Mouse (Mus musculus): ENCODE measurements around the gene Lbp.

Lbp gene

DNA sequence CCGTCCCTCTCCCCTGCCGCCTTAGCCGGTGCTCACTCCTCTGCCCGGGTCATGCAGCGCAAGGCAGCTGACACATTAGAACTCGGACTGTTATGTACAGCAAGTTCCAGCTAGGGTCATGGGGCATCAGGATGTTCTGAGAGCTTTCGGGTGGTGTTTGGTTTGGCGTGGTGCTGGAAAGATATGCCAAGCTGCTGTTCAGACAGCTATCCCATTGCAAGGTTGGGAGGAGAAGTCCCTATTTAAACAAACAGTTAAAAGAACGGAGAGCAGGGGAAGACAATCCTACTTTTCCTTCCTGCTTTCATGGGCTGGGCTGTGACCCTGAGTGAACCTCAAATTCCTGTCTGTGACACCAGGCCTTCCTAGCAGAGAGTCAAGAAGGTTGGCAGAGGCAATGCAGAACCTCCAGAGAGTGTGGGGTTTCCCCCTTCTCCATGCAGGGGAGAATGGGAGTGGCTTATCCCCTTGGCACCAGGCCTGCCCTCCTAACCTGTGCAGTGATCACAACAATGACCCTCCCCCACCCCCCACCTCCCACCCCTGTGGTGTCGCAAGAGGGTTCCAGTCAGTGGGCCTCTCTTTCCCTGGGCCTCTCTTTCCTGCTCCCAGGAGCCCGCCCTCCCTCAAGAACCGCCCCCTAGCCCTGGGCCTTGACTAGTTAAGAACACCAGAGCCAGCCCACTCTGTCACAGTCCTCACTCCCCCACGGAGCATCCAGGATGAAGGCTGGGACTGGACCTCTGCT is at the start of gene Lbp:
Gene Lbp, plus strand, starts transcription at position 546 of the 748 bp plus-strand sequence.
- peak; percentile 69 for DNase-seq (ENCODE audit: low spot score)

DNA sequence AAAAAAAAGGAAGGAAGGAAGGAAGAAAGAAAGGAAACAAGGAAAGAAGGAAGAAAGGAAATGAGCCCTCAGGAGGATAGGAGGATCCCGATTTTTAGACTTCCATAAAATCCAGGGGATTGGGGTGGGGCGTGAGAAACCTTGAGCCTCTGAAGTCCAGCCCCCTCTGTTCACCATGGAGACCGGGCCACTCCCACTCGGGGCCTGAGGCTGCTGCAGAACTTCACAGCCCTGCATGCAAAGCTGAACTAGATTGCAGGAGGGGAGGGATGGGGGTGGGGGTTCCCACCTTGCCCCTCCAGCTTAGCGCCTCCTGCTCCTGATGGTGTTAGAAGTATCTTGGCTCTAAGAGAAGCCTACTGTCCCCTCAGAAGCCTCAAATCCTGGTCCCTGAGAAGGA is 49.4 kb upstream of the Lbp start:
- DNase-seq (ENCODE audit: low spot score), result peak; percentile 35

DNA sequence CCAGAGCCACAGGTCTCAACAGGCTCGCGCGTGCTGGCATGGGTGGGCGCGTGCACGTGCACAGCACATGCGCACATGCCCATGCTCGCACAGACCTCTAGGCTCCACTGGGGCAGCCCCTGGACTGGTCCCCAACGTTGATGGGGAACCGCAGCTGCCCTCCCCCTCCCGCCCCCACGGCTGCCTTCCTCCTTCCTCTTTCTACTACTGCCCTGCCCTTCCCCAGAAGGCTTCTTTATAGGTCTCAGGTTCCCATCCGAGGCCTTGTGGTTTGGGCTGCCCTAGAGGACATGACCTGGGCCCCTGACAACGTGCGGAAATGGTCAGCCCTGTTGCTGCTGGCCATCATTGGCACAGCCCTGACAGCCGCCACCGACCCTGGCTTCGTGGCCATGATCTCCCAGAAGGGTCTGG is 48.3 kb upstream of the Lbp start, which contains the start of gene Bpi:
Gene Bpi, plus strand, starts transcription at position 90 of the 414 bp plus-strand sequence.
- DNase-seq (ENCODE audit: low spot score), result no peak

DNA sequence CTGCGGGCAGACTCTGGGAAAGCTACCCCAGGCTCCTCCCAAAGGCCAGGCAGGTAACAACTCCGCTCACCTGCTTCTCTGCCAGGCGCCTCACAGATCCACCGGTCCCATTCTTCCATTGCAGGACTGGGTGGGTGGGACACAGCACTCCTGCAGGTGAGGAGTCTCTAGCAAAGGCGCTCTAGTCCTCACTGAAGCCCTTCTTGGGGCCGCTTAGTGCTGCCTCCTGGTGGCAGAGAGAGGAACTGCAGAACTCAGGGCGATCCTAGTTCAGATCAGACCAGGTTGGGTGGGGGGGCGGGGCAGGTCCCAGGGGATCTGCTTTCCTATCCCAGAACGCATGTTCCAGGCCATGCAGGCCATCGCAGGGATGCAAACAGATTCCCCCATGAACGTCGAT is 47.5 kb upstream of the Lbp start:
- peak; percentile 85 for DNase-seq (ENCODE audit: low spot score)

DNA sequence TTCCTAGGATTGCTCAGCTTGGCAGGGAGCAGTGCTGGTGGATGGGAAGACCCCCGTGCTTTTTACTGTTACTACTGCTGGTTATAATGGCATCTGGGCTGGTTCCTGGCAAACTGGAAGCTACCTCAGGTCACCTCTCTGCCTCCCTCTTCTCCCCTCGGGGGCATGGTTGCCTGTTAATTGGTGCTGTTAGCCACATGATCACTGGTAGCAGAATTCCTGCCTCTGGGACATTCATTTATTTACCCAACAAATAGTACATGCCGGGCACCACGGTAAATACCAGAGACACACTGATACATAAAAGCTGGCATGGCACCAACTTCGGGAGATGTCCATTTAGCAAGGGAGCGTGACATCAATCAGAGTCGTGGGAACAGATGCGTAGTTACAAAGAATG is 46.8 kb upstream of the Lbp start:
- no peak for DNase-seq (ENCODE audit: low spot score)

DNA sequence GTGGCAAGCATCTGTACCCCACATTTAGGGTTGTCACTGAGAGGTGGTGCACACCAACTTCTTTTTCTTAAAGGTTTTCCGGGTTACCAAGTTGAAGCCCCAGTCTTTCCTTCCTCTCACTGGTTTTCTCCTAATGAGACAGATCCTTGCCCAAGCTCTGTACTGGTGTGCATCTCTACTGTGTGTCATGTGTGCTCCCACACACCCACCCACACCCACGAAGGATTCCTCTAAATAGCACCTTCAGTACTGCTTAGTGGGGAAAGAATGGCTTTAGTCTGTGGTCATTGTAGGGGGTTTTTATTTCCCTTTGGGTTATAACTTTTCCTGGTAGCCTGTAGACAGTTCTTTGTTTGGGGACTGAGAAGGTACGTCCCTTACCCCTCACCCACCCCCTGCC is 41.4 kb upstream of the Lbp start:
- no peak for DNase-seq (ENCODE audit: low spot score)

DNA sequence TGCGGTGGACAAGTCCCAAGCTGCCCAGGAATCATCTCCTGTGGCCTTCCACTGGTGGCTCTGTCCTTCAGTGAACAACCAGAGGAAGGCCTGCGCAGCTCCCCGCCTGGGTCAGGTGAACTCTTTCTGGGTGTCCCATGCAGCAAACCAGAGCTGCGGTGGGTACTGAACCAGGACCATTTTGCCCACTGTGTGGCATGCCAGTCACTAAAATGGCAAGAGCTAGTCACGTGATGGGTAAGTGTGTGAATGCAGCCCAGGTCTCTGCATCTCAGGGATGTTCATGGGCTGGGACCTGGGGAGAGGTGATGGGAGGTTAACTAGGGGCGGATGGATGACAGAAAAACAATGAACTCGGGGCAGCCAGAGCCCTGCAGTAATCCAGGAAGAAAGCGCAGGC is 36.3 kb upstream of the Lbp start:
- no peak for DNase-seq (ENCODE audit: low spot score)

DNA sequence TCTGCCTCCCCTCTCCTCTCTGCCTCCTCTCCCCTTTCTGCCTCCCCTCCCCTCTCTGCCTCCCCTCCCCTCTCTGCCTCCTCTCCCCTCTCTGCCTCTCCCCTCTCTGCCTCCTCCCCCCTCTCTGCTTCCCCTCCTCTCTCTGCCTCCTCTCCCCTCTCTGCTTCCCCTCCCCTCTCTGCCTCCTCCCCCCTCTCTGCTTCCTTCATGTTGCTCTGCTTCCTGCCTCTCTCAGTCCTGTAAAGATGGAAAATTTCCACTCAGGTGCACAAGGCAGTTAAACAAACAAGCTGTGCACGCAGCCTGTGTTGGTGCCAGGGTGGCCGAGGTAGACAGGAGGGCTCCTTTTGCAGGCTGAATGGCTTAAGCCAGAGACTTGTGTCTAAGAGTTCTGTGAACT is 32.6 kb upstream of the Lbp start:
- DNase-seq (ENCODE audit: low spot score), result peak; percentile 29

DNA sequence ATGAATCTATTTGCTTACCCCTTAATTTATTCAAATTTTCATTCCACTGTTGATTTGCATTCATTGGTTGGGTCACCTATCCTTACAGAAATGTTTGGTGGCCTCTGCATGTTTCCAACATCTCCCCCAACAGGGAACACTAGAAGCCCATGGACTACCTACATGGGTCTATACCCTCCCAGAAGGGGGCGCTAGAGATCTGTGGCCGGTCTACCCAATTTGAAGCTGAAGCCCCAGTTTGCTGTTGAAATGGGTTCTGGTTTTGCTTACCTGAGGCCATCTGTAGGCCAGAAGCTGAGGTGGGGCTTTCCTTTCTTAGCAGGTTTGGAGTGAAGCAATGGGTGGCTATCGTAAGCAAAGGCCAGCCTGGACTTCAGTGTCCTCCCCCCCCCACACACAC is 30.9 kb upstream of the Lbp start:
- DNase-seq (ENCODE audit: low spot score), result no peak

DNA sequence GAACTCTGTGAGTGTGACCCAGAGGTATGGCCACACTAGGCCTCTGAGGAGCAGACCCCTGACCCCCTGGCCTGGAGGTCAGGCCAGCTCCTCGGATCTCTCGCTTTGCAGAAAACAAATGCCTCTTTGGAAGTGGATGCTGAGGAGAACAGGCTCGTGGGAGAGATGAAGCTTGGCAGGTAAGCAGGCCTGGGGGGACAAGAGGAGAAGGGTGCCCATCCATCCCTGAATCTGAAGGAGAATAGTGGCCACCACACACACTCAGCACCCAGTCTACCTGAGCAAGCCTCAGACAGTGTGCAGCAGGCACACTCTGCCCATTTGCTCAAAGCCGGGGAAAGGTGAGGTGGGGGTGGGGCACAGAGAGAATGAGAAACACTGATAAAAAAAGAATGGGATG is 30.5 kb upstream of the Lbp start:
- DNase-seq (ENCODE audit: low spot score), result no peak

DNA sequence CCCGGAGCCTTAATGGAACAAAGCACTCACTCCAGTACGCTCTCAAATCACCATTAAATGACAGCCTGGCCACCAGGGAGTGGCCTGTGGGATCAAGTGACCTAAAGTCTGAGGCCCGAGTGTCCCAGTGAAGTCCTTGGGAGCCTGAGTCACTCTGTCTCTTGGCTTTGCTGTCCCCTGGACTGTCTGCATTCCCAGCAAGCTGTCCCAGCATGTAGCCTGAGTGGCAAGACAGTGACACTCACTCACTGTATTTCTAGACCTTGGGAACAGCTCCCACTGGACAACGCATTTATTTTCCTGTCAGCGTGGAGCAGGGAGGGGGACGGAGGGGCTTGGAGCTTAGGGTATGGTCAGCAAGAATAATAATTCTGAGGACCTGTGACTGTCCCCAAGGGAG is 29.8 kb upstream of the Lbp start:
- DNase-seq (ENCODE audit: low spot score), result no peak

DNA sequence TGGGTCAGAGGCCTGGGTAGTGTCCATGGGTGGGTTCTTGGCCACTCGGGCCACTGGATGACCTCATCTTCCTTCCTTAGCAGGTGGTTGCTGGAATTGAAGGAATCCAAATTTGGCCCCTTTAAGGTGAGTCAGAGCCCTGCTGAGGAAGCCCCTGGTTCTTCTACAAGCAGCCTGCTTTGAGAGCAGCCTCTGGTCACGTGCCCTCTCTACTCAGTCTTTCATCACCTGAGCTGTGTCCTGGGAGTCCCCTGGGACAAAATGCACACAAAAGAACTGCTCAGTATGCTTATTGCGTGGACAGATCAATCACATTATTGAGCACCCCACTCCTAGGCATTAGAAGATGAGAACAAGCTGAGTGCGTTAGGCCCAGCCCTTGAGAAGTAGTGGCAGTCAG is 29.4 kb upstream of the Lbp start:
- no peak for DNase-seq (ENCODE audit: low spot score)

DNA sequence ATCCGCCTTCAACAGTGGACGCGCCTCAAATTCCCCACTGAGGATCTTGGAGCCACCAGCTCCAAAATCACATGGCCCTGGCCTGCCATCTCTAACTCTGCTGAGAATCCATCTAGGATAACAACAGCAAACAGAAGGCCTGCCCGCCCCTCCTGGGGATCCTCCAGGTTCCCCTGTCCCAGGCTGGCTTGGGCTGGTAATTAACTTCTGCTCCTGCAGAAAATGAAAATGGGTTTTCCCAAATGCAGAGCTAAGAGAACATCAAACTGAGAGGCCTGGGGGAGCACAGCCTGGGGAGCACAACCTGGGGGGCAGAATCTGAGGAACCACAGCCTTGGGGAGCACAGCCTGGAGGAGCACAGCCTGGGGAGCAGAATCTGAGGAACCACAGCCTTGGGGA is 26.6 kb upstream of the Lbp start:
- DNase-seq (ENCODE audit: low spot score), result no peak

DNA sequence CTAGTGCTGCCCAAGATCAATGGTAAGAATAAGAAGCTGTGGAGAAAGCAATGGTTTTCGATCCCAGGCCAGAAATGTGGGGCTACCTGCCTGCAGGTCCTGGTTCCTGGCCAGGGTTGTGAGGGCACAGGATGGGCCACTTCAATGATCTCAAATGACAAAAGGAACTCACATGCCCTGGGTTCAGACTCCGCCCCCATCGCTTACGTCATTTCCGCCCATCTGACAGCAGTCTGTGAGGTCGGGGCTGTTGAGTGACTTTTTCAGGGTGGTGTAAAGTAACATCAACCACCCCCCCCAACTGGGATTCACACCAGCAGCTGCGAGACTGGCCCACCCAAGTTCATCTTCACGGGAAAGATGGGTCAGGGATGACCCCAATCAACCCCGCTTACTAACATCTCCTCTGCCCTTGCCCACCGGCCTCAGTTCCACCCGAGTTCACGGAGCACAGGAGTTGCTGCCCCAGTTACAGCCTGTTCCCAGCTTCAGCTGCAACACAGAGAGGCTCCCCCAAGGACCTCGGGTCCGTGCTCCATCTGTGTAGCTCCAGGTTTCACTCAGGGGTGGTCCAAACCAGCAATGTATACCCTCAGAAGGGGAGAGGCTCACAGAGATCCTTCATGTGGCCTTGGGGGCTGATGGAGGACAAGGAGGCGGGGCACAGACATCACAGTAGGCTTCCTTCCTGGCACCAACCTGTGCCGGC is 24.6 kb upstream of the Lbp start:
- DNase-seq (ENCODE audit: low spot score), result no peak

DNA sequence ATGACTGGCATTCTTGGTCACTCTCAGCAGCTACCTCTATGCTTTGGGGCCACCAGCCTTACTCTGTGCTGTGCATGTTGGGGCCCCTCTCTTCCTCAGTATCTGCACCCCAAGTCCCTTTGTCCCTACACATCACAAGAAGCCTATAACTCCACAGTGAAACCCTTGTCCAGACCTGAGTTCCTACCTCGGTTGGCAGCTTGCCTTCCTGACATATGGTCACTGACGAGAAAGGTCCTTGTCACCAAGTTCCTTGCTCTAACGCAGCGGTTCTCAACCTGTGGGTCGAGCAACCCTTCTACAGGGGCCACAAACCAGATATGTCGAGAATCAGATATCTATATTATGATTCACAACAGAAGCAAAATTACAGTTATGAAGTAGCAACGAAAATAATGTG is 23.2 kb upstream of the Lbp start:
- no peak for DNase-seq (ENCODE audit: low spot score)

DNA sequence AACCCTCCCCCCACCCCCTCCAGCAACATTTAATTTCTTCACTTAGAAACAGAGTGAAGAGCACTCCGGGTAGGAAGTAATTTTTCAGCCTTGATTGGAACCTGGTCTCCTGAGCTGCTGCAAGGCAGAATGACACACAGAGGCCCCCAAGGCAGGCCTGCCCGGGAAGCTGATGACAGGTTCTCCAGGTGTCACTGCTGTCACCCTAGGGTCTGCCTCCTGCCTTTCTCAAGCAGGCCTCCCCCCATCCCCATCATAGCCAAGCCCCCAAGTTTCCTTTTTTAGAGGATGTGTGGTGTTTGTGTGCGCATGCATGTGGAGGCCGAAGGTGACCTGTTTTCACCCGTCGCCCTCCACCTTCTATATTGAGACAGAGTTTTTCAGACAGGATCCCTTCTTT is 22.5 kb upstream of the Lbp start:
- DNase-seq (ENCODE audit: low spot score), result no peak

DNA sequence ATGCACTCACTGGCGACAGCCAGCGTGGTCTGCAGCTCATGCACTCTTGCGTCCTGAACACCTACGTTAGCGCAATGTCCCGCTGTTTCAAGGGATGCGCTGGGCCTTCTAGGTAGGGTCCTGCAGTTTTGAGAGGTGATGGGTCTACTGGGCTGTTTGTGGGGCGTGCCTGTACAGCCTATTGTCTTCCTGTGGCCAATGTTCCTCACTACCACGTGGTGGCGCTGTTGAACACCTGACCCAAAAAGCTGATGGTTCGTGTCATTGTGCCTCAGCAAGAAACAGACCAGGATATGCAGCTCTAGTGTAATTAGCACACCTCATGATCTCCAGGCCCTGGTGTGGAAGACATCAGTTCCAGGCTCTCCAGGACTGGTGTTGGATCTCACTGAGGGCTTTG is 21.7 kb upstream of the Lbp start:
- DNase-seq (ENCODE audit: low spot score), result peak; percentile 81

DNA sequence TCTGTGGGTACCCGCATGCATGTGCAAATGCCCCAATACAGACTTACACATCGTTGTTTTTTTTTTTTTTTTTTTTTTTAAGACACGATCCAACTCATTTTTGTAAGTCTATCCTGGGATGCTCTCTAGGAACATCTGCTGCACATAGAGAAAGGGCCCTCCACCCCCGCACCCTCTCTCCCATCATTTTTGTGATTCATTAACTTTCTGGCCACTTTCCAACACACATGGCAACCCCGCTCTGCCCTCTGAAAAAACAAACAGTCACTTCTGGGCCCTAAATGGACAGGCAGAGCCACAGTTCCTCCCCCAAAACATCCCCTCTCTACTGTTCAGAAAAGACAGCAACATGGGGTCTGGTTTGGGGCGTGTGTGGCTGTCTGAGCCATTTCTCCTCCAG is 20.6 kb upstream of the Lbp start:
- DNase-seq (ENCODE audit: low spot score), result no peak

DNA sequence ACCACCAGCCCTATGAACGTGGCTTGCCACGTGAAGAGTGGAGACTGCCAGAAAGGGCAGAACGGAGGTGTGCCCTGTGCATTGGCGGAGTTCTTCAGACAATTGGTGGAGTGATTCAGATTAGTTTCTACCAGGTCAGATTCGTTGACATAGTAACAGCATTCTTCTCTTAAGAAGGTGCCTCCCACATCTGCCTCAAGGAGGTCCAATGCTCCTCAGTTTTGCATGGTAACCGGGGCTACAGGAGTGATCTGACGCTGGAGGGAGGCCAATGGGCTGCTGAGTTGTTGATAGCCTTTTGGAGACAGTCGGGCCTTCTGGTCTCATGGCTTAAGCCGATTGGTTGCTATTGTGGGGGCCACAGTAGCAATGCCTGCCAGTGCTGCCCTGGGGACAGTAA is 10.6 kb upstream of the Lbp start:
- DNase-seq (ENCODE audit: low spot score), result no peak

DNA sequence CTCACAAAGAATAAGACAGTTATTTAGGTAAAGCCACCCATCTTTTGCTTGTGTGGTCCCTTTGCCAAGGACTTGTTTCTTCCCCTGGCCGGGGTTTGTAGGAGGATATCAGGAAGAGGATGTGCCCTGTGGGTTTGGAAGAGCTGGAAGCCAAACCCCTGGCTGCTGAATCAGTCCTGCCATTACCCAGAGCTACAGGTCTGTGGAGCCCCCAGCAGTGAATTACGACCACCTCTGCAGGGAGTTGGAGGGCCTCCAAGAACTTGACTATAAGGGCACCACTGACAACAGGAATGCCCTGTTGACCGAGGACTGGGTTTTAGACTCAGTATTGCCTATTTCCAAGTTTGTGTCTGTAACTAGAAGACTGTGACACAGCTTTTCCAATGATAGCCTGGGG is 7.1 kb upstream of the Lbp start:
- no peak for DNase-seq (ENCODE audit: low spot score)

DNA sequence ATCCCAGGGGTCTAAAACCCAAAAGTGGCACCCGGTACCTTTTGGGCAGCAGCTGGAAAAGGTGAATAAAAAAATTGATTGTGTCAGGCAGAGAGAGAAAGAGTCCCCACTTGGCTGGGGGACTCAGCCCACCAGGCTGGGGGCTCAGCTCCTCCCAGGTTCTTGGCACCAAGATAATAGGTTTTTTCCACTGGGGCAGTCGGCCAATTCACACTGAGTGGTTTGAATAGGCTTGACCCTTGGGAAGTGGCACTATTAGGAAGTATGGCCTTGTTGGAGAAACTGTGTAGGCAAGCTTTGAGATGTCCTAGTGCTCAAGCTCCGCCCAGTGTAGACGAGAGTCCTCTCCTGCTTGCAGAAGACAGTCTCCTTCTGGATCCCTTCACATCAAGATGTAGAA is 6.6 kb upstream of the Lbp start:
- no peak for DNase-seq (ENCODE audit: low spot score)

DNA sequence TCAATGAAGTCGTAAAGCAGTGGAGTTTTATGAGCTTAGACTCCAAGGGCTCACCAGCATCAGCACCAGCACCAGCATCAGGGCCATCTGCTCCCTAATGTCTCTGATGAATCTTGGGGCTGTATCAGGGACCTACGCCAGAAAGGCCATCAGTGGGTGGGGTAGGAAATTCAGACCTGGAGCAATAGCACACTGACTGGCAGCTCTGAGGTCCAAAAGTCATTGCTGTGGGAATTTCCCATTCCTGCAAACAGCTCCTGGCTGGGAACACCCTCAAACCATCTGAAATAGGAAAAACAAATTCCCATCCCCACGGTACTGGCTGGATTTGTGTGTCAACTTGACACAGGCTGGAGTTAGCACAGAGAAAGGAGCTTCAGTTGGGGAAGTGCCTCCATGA is 3.5 kb upstream of the Lbp start:
- DNase-seq (ENCODE audit: low spot score), result no peak

DNA sequence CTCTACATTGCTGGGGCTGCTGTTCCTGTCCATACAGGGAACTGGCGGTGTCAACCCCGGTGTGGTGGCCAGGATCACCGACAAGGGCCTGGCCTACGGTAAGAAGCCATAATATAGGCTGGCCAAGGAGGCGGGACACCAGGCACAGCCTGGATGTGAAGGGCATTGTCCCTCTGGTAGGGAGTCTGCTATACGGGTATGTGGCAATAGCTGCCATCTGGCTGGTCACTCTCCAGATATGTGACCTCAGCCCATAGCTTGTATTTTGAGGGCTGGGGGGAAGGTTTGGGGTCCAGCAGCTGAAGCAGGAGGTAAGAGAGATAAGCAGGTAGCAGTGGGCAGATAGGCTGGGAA is 380 bp downstream of the Lbp start:
- DNase-seq (ENCODE audit: low spot score), result no peak

DNA sequence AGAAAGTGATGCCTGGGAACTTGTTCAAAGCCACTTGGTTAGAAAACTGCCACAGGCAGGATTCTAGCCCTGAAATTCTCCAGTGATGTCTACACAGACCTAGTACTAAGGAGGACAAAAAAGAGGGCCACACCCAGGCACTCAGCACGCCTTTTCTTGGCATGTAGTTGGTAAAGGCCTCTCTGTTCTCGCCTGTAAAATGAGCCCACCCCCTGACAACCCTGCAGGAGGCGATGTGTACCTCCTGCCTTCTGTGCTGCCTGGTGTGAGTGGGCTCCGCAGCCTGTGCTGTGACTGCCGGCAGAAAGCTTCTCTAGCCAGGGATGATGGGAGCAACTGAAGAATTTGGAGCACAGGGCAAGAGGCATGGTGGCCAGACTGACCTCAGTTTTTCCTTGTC is 2.0 kb downstream of the Lbp start:
- DNase-seq (ENCODE audit: low spot score), result no peak

Measured in retina, embryonic 14.5 days (tissue).